Mouse (Mus musculus): ENCODE results near the gene Gm20821. TPM values are rescaled to one million over a fixed set of nuclear protein-coding genes. Genes with fewer than 3 reads are reported as not detected.
"Not testable (repeated sequence)": the region's sequence is repeated elsewhere in the genome, so short reads cannot be mapped to it uniquely, and the experiment has no call there.

The Gm20821 gene
- not detected for total RNA-seq (2021)
- long read RNA-seq, experiment 1: 0 reads
- long read RNA-seq, experiment 2: 0 reads

GRCm38 (mm10) chrY:9781504-9781903, at the start of gene Gm20821:
Gene Gm20821, plus strand, starts transcription at chrY:9781804.
- DNase-seq: not testable (repeated sequence)
